Mouse (Mus musculus) MEL (cell line): ENCODE measurements around the gene Kmt5a. TPM values are rescaled to one million over a fixed set of nuclear protein-coding genes. Genes with fewer than 3 reads are reported as not detected.
A peak's percentile ranks its signal among the peaks of the same experiment; 100 is the strongest.

Source experiments
- DNase-seq: peaks from one replicate; pipeline ENCODE4 v3.0.0; 2011; ENCODE audit warnings: low read depth, low spot score
- H3K27ac ChIP-seq: 2 replicates; pipeline ENCODE4 v1.5.1; 2012; ENCODE audit warnings: low read depth, mild to moderate bottlenecking, control low read depth, low read length, moderate library complexity; ENCODE audit not compliant: control insufficient read depth
- H3K27me3 ChIP-seq, 2 experiments: fragments of 150-350 bp in 1 of 2; sonication (generic) in 1 of 2; 2 replicates each; pipeline ENCODE4 v1.6.1; 2012; ENCODE audit warnings: low read length in 2 of 2, mild to moderate bottlenecking in 2 of 2, improper control_type of control experiment in 1 of 2, moderate library complexity in 1 of 2; ENCODE audit not compliant: insufficient read depth in 2 of 2, control insufficient read depth in 1 of 2
- H3K36me3 ChIP-seq, 2 experiments: 2 replicates each; pipeline ENCODE4 v1.6.1; 2012 to 2014; ENCODE audit warnings: low read length in 2 of 2, improper control_type of control experiment in 1 of 2, inconsistent platforms in 1 of 2, mild to moderate bottlenecking in 1 of 2; ENCODE audit not compliant: insufficient read depth in 2 of 2, control insufficient read depth in 1 of 2
- H3K4me1 ChIP-seq, 2 experiments: fragments of 150-350 bp in 1 of 2; sonication (generic) in 1 of 2; 2 replicates each; pipeline ENCODE4 v1.6.1; 2012; ENCODE audit warnings: low read length in 2 of 2, improper control_type of control experiment in 1 of 2, mild to moderate bottlenecking in 1 of 2; ENCODE audit not compliant: insufficient read depth in 2 of 2, control insufficient read depth in 1 of 2
- H3K4me3 ChIP-seq, 2 experiments: fragments of 150-350 bp in 1 of 2; sonication (generic) in 1 of 2; 2 replicates each; pipeline ENCODE4 v1.5.1; 2012; ENCODE audit warnings: low read depth in 2 of 2, low read length in 2 of 2, mild to moderate bottlenecking in 2 of 2, moderate library complexity in 2 of 2, control low read depth in 1 of 2, improper control_type of control experiment in 1 of 2; ENCODE audit not compliant: control insufficient read depth in 1 of 2, insufficient read depth in 1 of 2
- H3K79me2 ChIP-seq: 2 replicates; pipeline ENCODE4 v1.6.1; 2012; ENCODE audit warnings: mild to moderate bottlenecking, low read length, moderate library complexity; ENCODE audit not compliant: control insufficient read depth, poor library complexity, insufficient read depth
- H3K9ac ChIP-seq: 2 replicates; pipeline ENCODE4 v1.6.1; 2012; ENCODE audit warnings: low read depth, mild to moderate bottlenecking, control low read depth, low read length, moderate library complexity; ENCODE audit not compliant: control insufficient read depth, poor library complexity, severe bottlenecking
- H3K9me3 ChIP-seq: fragments of 150-350 bp; sonication (generic); replicated peaks from 2 replicates; pipeline ENCODE4 v1.6.1; 2012; ENCODE audit warnings: mild to moderate bottlenecking, low read length, improper control_type of control experiment, moderate library complexity; ENCODE audit not compliant: insufficient read depth
- CHD2 ChIP-seq: IDR thresholded peaks from 2 replicates; pipeline ENCODE4 v1.6.1; 2011; ENCODE audit warnings: low read length, improper control_type of control experiment
- CTCF ChIP-seq, 3 experiments: IDR thresholded peaks in 2 of 3; conservative IDR thresholded peaks in 1 of 3; 2 replicates each; pipeline ENCODE4 v1.5.1; 2011 to 2012; ENCODE audit warnings: low read length in 3 of 3, low read depth in 2 of 3, mild to moderate bottlenecking in 2 of 3, improper control_type of control experiment in 1 of 3, inconsistent platforms in 1 of 3, mixed read lengths in 1 of 3, moderate library complexity in 1 of 3; ENCODE audit not compliant: control insufficient read depth in 1 of 3, insufficient read depth in 1 of 3, poor library complexity in 1 of 3, severe bottlenecking in 1 of 3
- E2F4 ChIP-seq: IDR thresholded peaks from 2 replicates; pipeline ENCODE4 v1.6.1; 2011; ENCODE audit warnings: low read depth, low read length, improper control_type of control experiment, borderline replicate concordance
- ETS1 ChIP-seq: IDR thresholded peaks from 2 replicates; pipeline ENCODE4 v1.6.1; 2012; ENCODE audit warnings: low read depth, mild to moderate bottlenecking, inconsistent platforms, low read length, improper control_type of control experiment, moderate library complexity
- GABPA ChIP-seq: IDR thresholded peaks from 2 replicates; pipeline ENCODE4 v1.6.1; 2012; ENCODE audit warnings: low read depth, mild to moderate bottlenecking, inconsistent platforms, low read length, improper control_type of control experiment, moderate library complexity
- GATA1 ChIP-seq: IDR thresholded peaks from 2 replicates; pipeline ENCODE4 v1.6.1; 2011; ENCODE audit warnings: low read depth, low read length, improper control_type of control experiment
- MAFK ChIP-seq: IDR thresholded peaks from 2 replicates; pipeline ENCODE4 v1.6.1; 2011; ENCODE audit warnings: low read depth, mild to moderate bottlenecking, low read length, improper control_type of control experiment, borderline replicate concordance
- MAX ChIP-seq: IDR thresholded peaks from 2 replicates; pipeline ENCODE4 v1.6.1; 2011; ENCODE audit warnings: low read length, improper control_type of control experiment
- MEF2A ChIP-seq: IDR thresholded peaks from 2 replicates; pipeline ENCODE4 v1.6.1; 2014; ENCODE audit warnings: low read depth, mild to moderate bottlenecking, inconsistent platforms, low read length, improper control_type of control experiment; ENCODE audit not compliant: poor library complexity, insufficient replicate concordance, severe bottlenecking; ENCODE audit errors: extremely low read depth
- MYC ChIP-seq: IDR thresholded peaks from 2 replicates; pipeline ENCODE4 v1.6.1; 2011; ENCODE audit warnings: low read depth, mild to moderate bottlenecking, low read length, improper control_type of control experiment, moderate library complexity
- NELFE ChIP-seq: IDR thresholded peaks from 2 replicates; pipeline ENCODE4 v1.6.1; 2011; ENCODE audit warnings: low read depth, low read length, improper control_type of control experiment
- POLR2A ChIP-seq, 2 experiments: IDR thresholded peaks; 2 replicates each; pipeline ENCODE4 v1.6.1; 2011 to 2012; ENCODE audit warnings: low read length in 2 of 2, mild to moderate bottlenecking in 2 of 2, control low read depth in 1 of 2, improper control_type of control experiment in 1 of 2, low read depth in 1 of 2, moderate library complexity in 1 of 2; ENCODE audit not compliant: control insufficient read depth in 1 of 2, insufficient read depth in 1 of 2, poor library complexity in 1 of 2
- POLR2AphosphoS5 ChIP-seq: IDR thresholded peaks from 2 replicates; pipeline ENCODE4 v1.6.1; 2012; ENCODE audit warnings: low read depth, borderline replicate concordance, mild to moderate bottlenecking, inconsistent platforms, low read length, moderate library complexity, mixed read lengths
- RAD21 ChIP-seq: IDR thresholded peaks from 2 replicates; pipeline ENCODE4 v1.6.1; 2011; ENCODE audit warnings: mild to moderate bottlenecking, low read depth, low read length, improper control_type of control experiment
- RCOR1 ChIP-seq: IDR thresholded peaks from 2 replicates; pipeline ENCODE4 v1.6.1; 2012; ENCODE audit warnings: low read depth, mild to moderate bottlenecking, inconsistent platforms, low read length, improper control_type of control experiment
- SMC3 ChIP-seq: IDR thresholded peaks from 2 replicates; pipeline ENCODE4 v1.6.1; 2011; ENCODE audit warnings: low read depth, low read length, improper control_type of control experiment
- TAL1 ChIP-seq: IDR thresholded peaks from 2 replicates; pipeline ENCODE4 v1.6.1; 2012; ENCODE audit warnings: mild to moderate bottlenecking, inconsistent platforms, low read length, moderate library complexity, mixed read lengths
- TBP ChIP-seq: IDR thresholded peaks from 2 replicates; pipeline ENCODE4 v1.8.0; 2011; ENCODE audit warnings: low read depth, low read length, improper control_type of control experiment
- ZC3H11A ChIP-seq: IDR thresholded peaks from 2 replicates; pipeline ENCODE4 v1.6.1; 2012; ENCODE audit warnings: low read depth, mild to moderate bottlenecking, inconsistent platforms, low read length, improper control_type of control experiment
- ZKSCAN1 ChIP-seq: IDR thresholded peaks from 2 replicates; pipeline ENCODE4 v1.6.1; 2012; ENCODE audit warnings: low read depth, mild to moderate bottlenecking, inconsistent platforms, low read length, improper control_type of control experiment, moderate library complexity
- ZMIZ1 ChIP-seq: IDR thresholded peaks from 2 replicates; pipeline ENCODE4 v1.6.1; 2012; ENCODE audit warnings: low read depth, mild to moderate bottlenecking, inconsistent platforms, low read length, improper control_type of control experiment, moderate library complexity
- polyA plus RNA-seq, 2 experiments: library from polyadenylated mRNA; stranded (reverse) in 1 of 2; unstranded in 1 of 2; fragments of >175 nt in 1 of 2; fragments of >200 nt in 1 of 2; gene quantifications; 2 replicates each; pipeline versions ENCODE4 v1.2.1 to v1.2.4; 2012; ENCODE audit warnings: low replicate concordance in 2 of 2, low read depth in 1 of 2; ENCODE audit not compliant: insufficient read length in 2 of 2, insufficient read depth in 1 of 2, missing spikeins in 1 of 2
- total RNA-seq: library from RNA; depleted of rRNA; stranded (reverse); fragments of 300-350 nt; gene quantifications from 2 replicates; pipeline ENCODE4 v1.2.3, GENCODE M21; 2012

The Kmt5a gene
- total and polyA plus RNA-seq, 3 experiments: 88.6 to 243 (median 110) TPM

DNA sequence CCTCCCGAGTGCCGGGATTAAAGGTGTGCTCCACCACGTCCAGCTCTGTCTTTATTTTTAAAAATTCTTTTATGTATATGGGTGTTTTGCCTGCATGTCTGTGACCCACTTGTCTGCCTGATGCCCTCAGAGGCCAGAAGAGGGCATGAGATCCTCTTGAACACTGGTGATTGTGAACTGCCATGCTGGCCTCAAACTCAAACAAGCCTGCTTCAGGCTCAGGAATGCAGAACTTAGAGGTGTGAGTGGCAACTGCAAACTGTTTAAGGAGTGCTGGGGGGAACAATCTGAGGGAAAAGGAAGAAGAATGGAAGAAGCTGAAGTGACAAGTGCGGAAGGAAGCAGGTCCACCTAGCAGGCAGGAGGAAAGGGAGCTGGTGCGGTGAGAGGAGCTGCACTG lies 1.5 kb upstream of the Kmt5a start:
- H3K27ac ChIP-seq: no peak overlapping the region
- TF ChIP-seq MAFK: no peak
- TF ChIP-seq GABPA: no peak
- TF ChIP-seq CHD2: no peak
- TF ChIP-seq NELFE: no peak
- no peak for TF ChIP-seq ZKSCAN1
- TF ChIP-seq GATA1: no peak
- TF ChIP-seq POLR2A (IDR thresholded peaks at IDR 0.05; ENCODE audit: control insufficient read depth in 1 of 2, insufficient read depth in 1 of 2, low read depth in 1 of 2, low read length in 2 of 2, poor library complexity in 1 of 2): no peak
- no peak for TF ChIP-seq POLR2AphosphoS5
- TF ChIP-seq TBP: 0 out of 2 replicates have a peak, but pooled peaks have one; percentile 31
- no peak for TF ChIP-seq RCOR1
- peak in 2 of 3 experiments; percentile 49 to 58; a peak in 4 of 6 replicates for TF ChIP-seq CTCF (IDR thresholded peaks at IDR 0.05 in 2 of 3, conservative IDR thresholded peaks at IDR 0.05 in 1 of 3; ENCODE audit: control insufficient read depth in 1 of 3, insufficient read depth in 1 of 3, low read depth in 2 of 3, low read length in 3 of 3, poor library complexity in 1 of 3, severe bottlenecking in 1 of 3)
- TF ChIP-seq MAX: no peak
- no peak for TF ChIP-seq MYC
- TF ChIP-seq RAD21: peak; percentile 47
- no peak for TF ChIP-seq TAL1
- TF ChIP-seq E2F4: no peak
- no peak for TF ChIP-seq ZMIZ1
- no peak for TF ChIP-seq ETS1
- peak; percentile 57 for TF ChIP-seq SMC3
- 0 out of 2 replicates have a peak, but pooled peaks have one; percentile 15 for TF ChIP-seq ZC3H11A
- TF ChIP-seq, all 39 proteins: peak for 5
- H3K9me3 ChIP-seq: no peaks in the 10 kb centered on the region
- no peaks in the 10 kb centered on the region for H3K27me3 ChIP-seq
- H3K4me1 ChIP-seq: peaks cover 4 to 16% of the 10 kb centered on the region in 2 experiments
- H3K4me3 ChIP-seq: no peak overlapping the region
- peak; percentile 62 for DNase-seq
- peaks cover 0 to 19% of the 10 kb centered on the region in 2 experiments; a peak in 2 of 4 replicates for H3K36me3 ChIP-seq
- peaks cover 11% of the 10 kb centered on the region for H3K79me2 ChIP-seq
- H3K9ac ChIP-seq: no peak overlapping the region

DNA sequence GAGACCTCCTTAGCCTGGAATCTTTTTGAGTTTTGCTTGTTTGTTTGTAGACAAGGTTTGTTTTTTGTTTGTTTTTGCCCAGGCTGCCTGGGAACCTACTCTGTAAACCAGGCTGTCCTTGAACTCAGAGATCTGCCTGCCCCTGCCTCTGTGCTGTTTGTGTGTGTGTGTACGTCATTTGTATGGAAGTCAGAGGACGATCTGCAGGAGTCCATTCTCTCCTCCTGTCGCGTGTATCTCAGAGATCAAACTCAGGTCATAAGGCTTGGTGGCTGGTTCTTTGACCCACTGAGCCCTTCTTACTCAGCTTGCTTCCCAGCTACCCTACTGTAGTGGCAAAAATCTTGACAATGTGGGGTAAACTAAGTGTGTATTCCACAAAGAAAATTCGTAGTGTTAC lies 984 bp upstream of the Kmt5a start:
- no peaks in the 10 kb centered on the region for H3K27me3 ChIP-seq
- H3K79me2 ChIP-seq: peaks cover 11% of the 10 kb centered on the region
- no peak for TF ChIP-seq MEF2A
- H3K27ac ChIP-seq: peak overlapping the region; percentile 69
- no peaks in the 10 kb centered on the region for H3K9me3 ChIP-seq
- H3K9ac ChIP-seq: peak overlapping the region; percentile 76
- H3K4me1 ChIP-seq: peaks cover 4 to 16% of the 10 kb centered on the region in 2 experiments
- peak overlapping the region; percentile 67 to 76 for H3K4me3 ChIP-seq
- peaks cover 0 to 21% of the 10 kb centered on the region in 2 experiments; a peak in 2 of 4 replicates for H3K36me3 ChIP-seq
- no peak for DNase-seq
